Mouse (Mus musculus) heart, embryonic 15.5 days (tissue): ENCODE results near the gene Zbtb7a. TPM values are rescaled to one million over a fixed set of nuclear protein-coding genes. Genes with fewer than 3 reads are reported as not detected.

Experiments
- ATAC-seq: fragments of 200-750 bp; cut with Nextera tagmentation; replicated peaks from 2 replicates; pipeline ENCODE4 v1.8.0; 2017; ENCODE audit warnings: low read depth, moderate TSS enrichment; ENCODE audit not compliant: insufficient number of reproducible peaks, insufficient read depth, low FRiP score
- H3K27ac ChIP-seq: fragments of 300-500 bp; sonication (generic); 2 replicates; pipeline ENCODE4 v1.5.1; 2015; ENCODE audit warnings: mild to moderate bottlenecking, inconsistent platforms
- H3K27me3 ChIP-seq: fragments of 300-500 bp; sonication (generic); 2 replicates; pipeline ENCODE4 v1.6.1; 2015; ENCODE audit warnings: inconsistent platforms
- H3K36me3 ChIP-seq: fragments of 300-500 bp; sonication (generic); 2 replicates; pipeline ENCODE4 v1.6.1; 2015; ENCODE audit warnings: mild to moderate bottlenecking, inconsistent platforms
- H3K4me1 ChIP-seq: fragments of 300-500 bp; sonication (generic); replicated peaks from 2 replicates; pipeline ENCODE4 v1.6.1; 2015; ENCODE audit warnings: inconsistent platforms
- H3K4me2 ChIP-seq: fragments of 300-500 bp; sonication (generic); 2 replicates; pipeline ENCODE4 v1.6.1; 2015; ENCODE audit warnings: inconsistent platforms, mild to moderate bottlenecking, moderate library complexity
- H3K4me3 ChIP-seq: fragments of 300-500 bp; sonication (generic); 2 replicates; pipeline ENCODE4 v1.5.1; 2015; ENCODE audit warnings: mild to moderate bottlenecking, inconsistent platforms
- H3K9ac ChIP-seq: fragments of 300-500 bp; sonication (generic); 2 replicates; pipeline ENCODE4 v1.6.1; 2015; ENCODE audit warnings: mild to moderate bottlenecking, inconsistent platforms
- H3K9me3 ChIP-seq: fragments of 300-500 bp; sonication (generic); replicated peaks from 2 replicates; pipeline ENCODE4 v1.6.1; 2016; ENCODE audit warnings: inconsistent platforms
- WGBS: fragments of 180-500 bp; shearing (Covaris S2); methylation state at CpG from one replicate; pipeline ENCODE4 v1.1.7; 2015; ENCODE audit warnings: mixed read lengths; 5-methylcytosine and 5-hydroxymethylcytosine counted together
- polyA plus RNA-seq: library from polyadenylated mRNA; unstranded; fragments of >200 nt; fragmentation: Nextera tagmentation; extraction: Ambion mirVana; gene quantifications from 2 replicates; pipeline ENCODE4 v1.2.1, GENCODE M21; 2015

Zbtb7a gene
- polyA plus RNA-seq, 1 experiment from 2014 or later, result 25.6 TPM

DNA sequence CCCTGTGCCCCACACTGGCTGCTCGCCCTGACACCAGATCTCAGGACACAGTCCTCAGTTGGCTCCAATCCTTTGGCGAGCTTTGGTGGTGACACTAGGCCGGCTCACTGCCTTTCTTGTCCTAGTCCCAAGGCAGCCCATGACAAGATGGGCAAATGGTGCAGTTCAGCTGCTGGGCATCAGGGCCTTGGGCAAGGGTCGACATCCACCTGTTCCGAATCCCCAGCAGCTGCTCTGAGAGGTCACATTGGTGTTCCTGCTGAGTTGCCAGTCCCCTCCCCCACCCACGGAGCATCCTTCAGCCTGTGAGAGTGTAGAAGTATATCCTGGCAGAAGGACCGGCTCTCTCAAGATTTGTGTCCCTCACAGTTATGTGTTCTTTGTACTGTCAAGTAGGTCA is 14.4 kb upstream of the Zbtb7a start:
- 86% methylated on average over 7 of the region's 7 CpGs for WGBS
- ATAC-seq, result no peak
- H3K27ac ChIP-seq, result no peak overlapping the region
- H3K4me2 ChIP-seq, result no peak overlapping the region
- no peaks in the 10 kb centered on the region for H3K9me3 ChIP-seq
- no peaks in the 10 kb centered on the region for H3K4me1 ChIP-seq
- H3K27me3 ChIP-seq, result no peaks in the 10 kb centered on the region
- H3K9ac ChIP-seq, result no peak overlapping the region
- no peak overlapping the region for H3K4me3 ChIP-seq
- peaks cover 81% of the 10 kb centered on the region for H3K36me3 ChIP-seq

GRCm38 (mm10) chr10:81122889-81123288 is 12.1 kb upstream of the Zbtb7a start:
- ATAC-seq, result no peak
- no peak overlapping the region for H3K9ac ChIP-seq
- peaks cover 64% of the 10 kb centered on the region for H3K36me3 ChIP-seq
- 90% methylated on average over 2 of the region's 2 CpGs for WGBS
- no peaks in the 10 kb centered on the region for H3K9me3 ChIP-seq
- H3K27ac ChIP-seq, result no peak overlapping the region
- H3K4me1 ChIP-seq, result 0 out of 2 replicates have a peak, but pooled peaks cover 2% of the 10 kb centered on the region
- no peak overlapping the region for H3K4me2 ChIP-seq
- H3K4me3 ChIP-seq, result no peak overlapping the region
- no peaks in the 10 kb centered on the region for H3K27me3 ChIP-seq

DNA sequence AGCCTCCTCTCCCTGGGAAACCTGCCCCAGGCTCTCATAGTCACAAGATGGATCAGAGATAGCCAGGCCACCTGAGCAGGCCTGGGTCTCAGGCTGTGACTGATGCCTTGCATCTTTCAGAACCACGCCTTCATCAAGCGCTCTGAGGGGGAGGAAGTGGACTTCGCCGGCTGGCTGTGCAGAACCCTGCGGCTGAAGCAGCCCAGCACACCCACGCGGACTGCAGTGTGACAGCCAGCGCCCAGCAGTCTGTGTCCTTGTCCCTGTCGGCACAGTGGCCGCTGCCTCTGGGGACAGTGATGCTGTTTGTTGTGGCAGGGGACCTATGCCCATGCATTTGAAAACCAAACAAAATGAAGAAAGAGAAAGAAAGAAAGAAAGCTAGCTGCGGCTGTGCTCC is 11.5 kb upstream of the Zbtb7a start:
- Histone ChIP-seq H3K4me2 (no peak overlapping the region), H3K4me3 (no peak overlapping the region), H3K36me3 (peaks cover 61% of the 10 kb centered on the region), H3K9me3 (no peaks in the 10 kb centered on the region), H3K27ac (no peak overlapping the region), H3K9ac (no peak overlapping the region), H3K27me3 (no peaks in the 10 kb centered on the region), H3K4me1 (peaks cover 8% of the 10 kb centered on the region)
- ATAC-seq, result no peak
- WGBS, result 74% methylated on average over 11 of the region's 11 CpGs

- 3% methylated on average over 16 of the region's 16 CpGs for WGBS
These were observed 836 bp upstream of the Zbtb7a start for GRCm38 (mm10) chr10:81134181-81134587.

GRCm38 (mm10) chr10:81135831-81136705 is 1.0 kb downstream of the Zbtb7a start:
- Histone ChIP-seq H3K9me3 (no peaks in the 10 kb centered on the region), H3K27ac (peak overlapping the region; percentile 99), H3K27me3 (no peaks in the 10 kb centered on the region), H3K9ac (peak overlapping the region; percentile 98), H3K4me3 (peak overlapping the region; percentile 98), H3K4me1 (peaks cover 51% of the 10 kb centered on the region), H3K36me3 (no peaks in the 10 kb centered on the region), H3K4me2 (peak overlapping the region; percentile 93)
- WGBS, result under 1% methylated on average over 85 of the region's 86 CpGs
- ATAC-seq, result peak; percentile 37

More at GRCm38 (mm10) chr10:81134181-81134587, 836 bp upstream of the Zbtb7a start:
- Histone ChIP-seq H3K4me2 (peak overlapping the region; percentile 93), H3K4me1 (peaks cover 39% of the 10 kb centered on the region), H3K36me3 (no peaks in the 10 kb centered on the region), H3K9ac (no peak overlapping the region), H3K27me3 (no peaks in the 10 kb centered on the region), H3K4me3 (peak overlapping the region; percentile 98), H3K9me3 (no peaks in the 10 kb centered on the region), H3K27ac (peak overlapping the region; percentile 8; the same call in 1 of the 2 replicates)
- no peak for ATAC-seq

DNA sequence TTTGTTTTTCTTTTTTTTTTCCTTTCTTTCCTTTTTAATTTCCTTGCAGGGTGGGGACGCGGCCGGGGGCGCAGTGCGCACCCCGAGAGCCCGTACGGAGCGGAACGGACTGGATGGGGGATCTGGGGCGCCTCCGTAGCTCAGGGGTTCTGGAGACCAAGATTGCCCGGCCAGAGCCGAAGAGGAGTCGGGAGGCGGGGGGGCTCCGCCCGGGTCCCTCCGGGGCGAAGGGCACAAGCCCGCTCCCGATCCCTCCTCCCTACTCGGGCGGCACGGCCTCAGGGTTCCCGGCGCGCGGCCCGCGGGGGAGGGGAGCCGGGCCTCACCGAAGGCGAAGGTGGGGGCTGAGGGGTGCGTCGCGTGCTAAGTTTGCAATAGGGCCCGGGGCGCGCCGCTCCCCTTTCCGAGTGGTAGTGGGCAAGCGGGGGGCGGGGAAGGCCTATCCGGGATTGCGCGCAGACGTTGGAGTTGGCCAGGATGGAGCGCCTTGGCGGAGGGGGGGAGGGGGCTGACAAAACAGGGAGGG is 1.7 kb downstream of the Zbtb7a start:
- H3K9me3 ChIP-seq, result no peaks in the 10 kb centered on the region
- peak overlapping the region; percentile 99 for H3K27ac ChIP-seq
- peaks cover 58% of the 10 kb centered on the region for H3K4me1 ChIP-seq
- peak overlapping the region; percentile 98 for H3K4me3 ChIP-seq
- peak overlapping the region; percentile 98 for H3K9ac ChIP-seq
- H3K4me2 ChIP-seq, result peak overlapping the region; percentile 93
- ATAC-seq, result peak; percentile 11
- H3K36me3 ChIP-seq, result no peaks in the 10 kb centered on the region
- WGBS, result under 1% methylated on average over 42 of the region's 50 CpGs
- H3K27me3 ChIP-seq, result no peaks in the 10 kb centered on the region

DNA sequence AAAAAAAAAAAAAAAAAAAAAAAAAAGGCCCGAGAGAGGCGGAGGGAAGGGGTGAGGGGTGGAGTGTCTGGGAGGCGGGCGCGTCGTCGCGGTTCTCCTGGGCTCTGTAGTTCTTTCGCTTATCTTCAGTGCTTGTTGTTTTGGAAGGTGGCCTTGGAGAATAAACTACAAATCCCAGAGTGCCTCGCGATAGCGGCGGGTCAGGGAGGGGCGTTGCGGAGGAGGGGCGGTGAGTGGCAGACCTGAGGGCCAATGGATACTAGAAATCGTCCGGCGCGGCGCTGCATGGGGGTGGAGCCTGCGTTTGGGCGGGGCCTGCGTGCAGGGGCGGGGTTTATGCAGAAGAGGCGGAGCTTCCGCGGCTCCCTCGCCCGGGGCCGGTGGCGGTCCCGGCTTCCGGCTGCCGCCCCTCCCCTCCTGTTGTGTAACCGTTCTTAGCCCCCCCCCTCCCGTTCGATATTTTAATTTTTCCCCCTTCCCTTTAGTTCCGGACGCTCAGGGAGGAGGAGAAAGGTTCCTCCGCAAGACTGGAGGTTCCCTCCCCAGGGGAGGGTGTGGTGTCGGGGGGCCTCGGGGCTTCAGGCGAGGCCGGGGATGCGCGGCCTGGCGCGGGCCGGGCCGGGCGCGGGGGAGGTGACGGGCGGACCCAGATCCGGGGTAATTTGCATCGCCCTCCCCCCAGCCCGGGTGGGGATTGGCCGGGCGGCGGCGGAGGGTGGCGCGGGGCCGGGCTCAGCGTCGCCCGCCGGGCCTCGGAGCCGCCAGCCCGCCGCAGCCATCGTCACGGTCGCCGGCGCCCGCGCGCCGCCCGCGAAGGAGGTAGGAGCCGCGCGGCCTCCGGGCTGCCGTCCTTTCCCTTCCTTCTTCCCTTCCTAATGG is 2.5 kb downstream of the Zbtb7a start:
- H3K27me3 ChIP-seq, result no peaks in the 10 kb centered on the region
- H3K4me3 ChIP-seq, result peak overlapping the region; percentile 98
- H3K9me3 ChIP-seq, result no peaks in the 10 kb centered on the region
- peak overlapping the region; percentile 99 for H3K27ac ChIP-seq
- peak; percentile 91 for ATAC-seq
- H3K4me1 ChIP-seq, result peaks cover 65% of the 10 kb centered on the region
- H3K9ac ChIP-seq, result peak overlapping the region; percentile 98
- no peaks in the 10 kb centered on the region for H3K36me3 ChIP-seq
- peak overlapping the region; percentile 93 for H3K4me2 ChIP-seq
- under 1% methylated on average over 52 of the region's 89 CpGs for WGBS

DNA sequence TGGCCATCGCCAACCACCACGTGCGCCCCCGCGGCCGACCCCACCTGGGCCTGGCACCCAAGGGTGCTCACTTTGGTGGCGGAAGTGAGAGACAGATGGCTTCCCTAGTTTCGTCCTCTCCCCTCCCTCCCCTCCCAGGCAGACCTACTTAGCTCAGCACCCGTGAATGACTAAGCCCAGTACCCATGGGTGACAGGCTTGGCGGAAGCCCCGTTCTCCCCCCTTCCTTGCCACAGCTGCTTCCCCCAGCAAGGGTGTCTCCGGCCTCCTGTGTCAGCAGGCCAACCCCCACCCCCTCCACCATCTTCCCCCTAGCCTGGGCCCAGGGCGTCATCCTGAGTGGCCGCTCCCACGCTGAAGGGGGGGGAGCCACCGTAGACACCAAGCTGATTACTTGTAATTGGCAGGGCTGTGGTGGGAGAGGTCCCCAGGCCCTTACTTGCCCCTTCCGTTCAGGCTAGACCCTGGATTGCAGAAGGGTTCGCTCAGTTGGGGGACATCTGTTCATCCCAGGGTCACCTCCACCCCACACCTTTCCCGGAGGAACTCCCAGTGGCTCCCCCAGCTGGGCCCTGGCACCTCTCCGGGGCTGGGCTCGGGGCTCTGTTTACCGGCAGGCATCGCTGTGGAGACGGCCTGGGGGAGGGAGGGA is 3.2 kb downstream of the Zbtb7a start:
- 0% methylated on average over 24 of the region's 24 CpGs for WGBS
- ATAC-seq, result no peak
- no peaks in the 10 kb centered on the region for H3K27me3 ChIP-seq
- peak overlapping the region; percentile 90 for H3K9ac ChIP-seq
- no peaks in the 10 kb centered on the region; the same call in 1 of the 2 replicates for H3K36me3 ChIP-seq
- H3K4me2 ChIP-seq, result peak overlapping the region; percentile 93
- H3K9me3 ChIP-seq, result no peaks in the 10 kb centered on the region
- H3K4me1 ChIP-seq, result peaks cover 72% of the 10 kb centered on the region
- peak overlapping the region; percentile 92 for H3K27ac ChIP-seq
- peak overlapping the region; percentile 98 for H3K4me3 ChIP-seq

DNA sequence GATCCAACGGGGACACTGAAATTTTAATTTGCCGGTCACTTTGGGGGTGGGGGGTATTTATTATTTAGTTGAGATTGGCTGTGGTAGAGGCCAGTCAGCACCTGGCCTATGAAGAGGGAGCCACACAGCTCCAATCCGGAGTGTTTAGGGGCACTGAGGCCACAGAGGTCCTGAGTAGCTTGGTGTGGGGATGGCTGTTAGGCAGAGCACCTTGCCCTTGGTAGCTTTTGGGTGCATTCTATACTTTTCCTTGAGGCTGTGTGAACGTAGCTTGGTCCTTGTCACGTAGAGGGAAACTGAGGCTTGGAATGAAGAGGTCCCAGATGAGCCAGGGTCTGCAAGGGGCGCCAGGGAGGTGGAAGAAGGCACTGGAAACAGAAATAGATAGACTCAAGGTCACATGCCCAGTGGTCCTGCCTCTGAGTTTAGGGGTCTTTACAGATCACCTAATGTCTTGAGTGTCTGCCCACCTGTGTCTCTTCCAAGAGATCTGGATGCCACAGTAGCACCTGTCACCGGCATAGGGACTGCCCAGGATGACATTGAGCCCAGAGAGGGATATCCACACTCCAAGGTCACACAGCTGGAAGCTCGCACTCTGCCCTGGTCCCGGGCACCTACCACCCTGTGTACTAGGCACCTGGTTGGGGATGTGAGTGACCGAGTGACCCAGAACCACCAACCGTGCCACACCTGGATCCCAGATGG is 4.0 kb downstream of the Zbtb7a start:
- 54% methylated on average over 11 of the region's 11 CpGs for WGBS
- H3K27ac ChIP-seq, result peak overlapping the region; percentile 92
- peak overlapping the region; percentile 98 for H3K4me3 ChIP-seq
- peaks cover 70% of the 10 kb centered on the region for H3K4me1 ChIP-seq
- no peak for ATAC-seq
- no peaks in the 10 kb centered on the region for H3K27me3 ChIP-seq
- H3K9ac ChIP-seq, result peak overlapping the region; percentile 90
- no peaks in the 10 kb centered on the region for H3K9me3 ChIP-seq
- peak overlapping the region; percentile 93 for H3K4me2 ChIP-seq
- H3K36me3 ChIP-seq, result peaks cover 6% of the 10 kb centered on the region

DNA sequence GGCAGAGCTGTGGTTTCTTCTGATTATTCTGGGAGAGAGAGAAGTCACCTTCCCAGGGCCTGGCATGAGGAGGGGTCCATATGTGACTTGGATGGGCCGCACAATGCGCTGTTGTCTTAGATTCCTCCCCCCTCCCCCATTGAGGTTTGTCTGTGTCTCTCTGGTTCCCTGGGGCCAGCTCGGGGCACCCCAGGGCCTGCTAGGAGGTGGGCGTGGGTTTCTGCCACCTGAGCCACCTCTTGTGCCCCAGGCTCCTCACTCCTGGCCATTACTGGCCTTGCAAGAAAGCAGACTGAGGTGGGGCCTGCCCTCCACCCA is 4.5 kb downstream of the Zbtb7a start:
- Histone ChIP-seq H3K27ac (peak overlapping the region; percentile 92), H3K27me3 (no peaks in the 10 kb centered on the region), H3K4me1 (peaks cover 69% of the 10 kb centered on the region), H3K4me3 (peak overlapping the region; percentile 98), H3K9me3 (no peaks in the 10 kb centered on the region), H3K36me3 (peaks cover 12% of the 10 kb centered on the region), H3K4me2 (peak overlapping the region; percentile 93), H3K9ac (peak overlapping the region; percentile 90)
- no peak for ATAC-seq
- WGBS, result 66% methylated on average over 4 of the region's 4 CpGs
